Mouse (Mus musculus): ENCODE measurements around the gene Caskin1. TPM values are rescaled to one million over a fixed set of nuclear protein-coding genes. Genes with fewer than 3 reads are reported as not detected.

Caskin1 gene
- polyA plus RNA-seq, 1 experiment from 2014 or later: 45.7 TPM

DNA sequence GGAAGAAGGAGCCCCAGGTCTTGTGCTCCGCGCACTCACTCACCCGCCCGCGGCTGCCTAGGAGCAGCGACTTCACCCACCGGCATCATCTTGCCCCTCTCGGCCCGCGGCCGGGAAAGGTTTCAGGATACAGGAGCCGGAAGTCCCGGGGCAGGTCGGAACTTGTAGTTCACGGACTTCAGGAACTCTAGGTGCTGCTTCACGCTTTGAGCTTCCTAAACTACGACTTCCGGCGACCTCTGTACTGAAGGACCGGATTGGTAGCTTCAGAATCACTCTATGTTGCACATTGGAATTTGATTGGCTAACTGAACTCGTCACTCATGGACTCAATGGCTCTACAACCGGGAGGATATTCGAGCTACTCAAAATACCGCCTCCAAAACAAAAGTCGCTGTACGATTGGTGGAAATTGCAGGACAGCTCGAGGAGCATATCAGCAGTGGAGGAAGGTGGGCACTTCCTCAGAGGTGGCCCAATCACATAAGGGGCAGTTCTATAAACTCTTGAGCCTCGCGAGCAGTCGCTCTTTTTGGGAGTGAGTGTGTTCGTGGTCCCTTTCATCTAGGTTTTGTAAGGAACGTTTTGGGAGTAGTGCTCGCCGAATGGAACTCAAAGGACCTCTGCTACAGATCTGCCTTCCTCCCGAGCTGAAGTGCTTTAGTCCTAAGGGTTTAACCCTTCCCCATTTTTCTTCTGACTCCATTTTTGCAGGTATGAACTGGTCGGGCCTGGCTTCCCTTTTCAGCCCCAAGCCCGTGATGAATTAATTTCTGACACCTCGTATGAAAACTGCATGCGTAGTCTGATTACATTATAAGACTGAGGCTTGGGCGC lies 39.5 kb downstream of the Caskin1 start, which contains the start of gene Traf7:
Traf7 (minus strand) TSS at position 216 of the 837 bp plus-strand sequence.
- Histone ChIP-seq H3K36me3 (replicated peaks; ENCODE audit: control insufficient read depth, insufficient read depth) (peaks cover 27% of the 10 kb centered on the region), H3K27ac (peak within 1 kb of the TSS; percentile 84), H3K4me3 (replicated peaks; ENCODE audit: low read length) (peak within 1 kb of the TSS; percentile 85), H3K27me3 (ENCODE audit: control insufficient read depth, insufficient read depth, low read length) (no peaks in the 10 kb centered on the region), H3K9ac (peak within 1 kb of the TSS; percentile 94), H3K4me2 (replicated peaks) (peak within 1 kb of the TSS; percentile 85), H3K4me1 (replicated peaks; ENCODE audit: control insufficient read depth, insufficient read depth, low read length) (peaks cover 39% of the 10 kb centered on the region), H3K9me3 (ENCODE audit: control insufficient read depth, low read length) (no peaks in the 10 kb centered on the region)
- DNase-seq (ENCODE audit: low spot score) (peak; percentile 98), ATAC-seq (ENCODE audit: low FRiP score) (peak; percentile 99)
- WGBS: under 1% methylated on average over 40 of the region's 40 CpGs

DNA sequence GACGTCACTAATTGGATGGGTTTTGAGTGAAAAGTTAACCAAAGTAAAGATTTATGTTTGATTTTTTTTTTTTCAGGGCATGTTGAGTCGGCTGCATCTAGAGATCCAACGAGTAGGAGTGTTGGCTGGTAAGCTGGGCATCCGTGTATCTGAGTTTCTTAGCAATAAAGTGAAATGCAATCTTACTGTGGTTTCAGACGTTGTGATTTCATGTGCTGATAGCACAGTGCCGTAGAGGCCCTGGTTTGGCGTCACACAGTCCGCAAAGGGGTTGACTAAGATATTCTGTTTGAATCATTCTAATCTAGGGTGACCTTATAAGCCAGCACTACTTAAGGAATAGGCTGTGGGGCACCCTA lies 40.1 kb downstream of the Caskin1 start:
- Histone ChIP-seq H3K4me1 (replicated peaks; ENCODE audit: control insufficient read depth, insufficient read depth, low read length) (peaks cover 45% of the 10 kb centered on the region), H3K4me2 (replicated peaks) (peak overlapping the region; percentile 85)

DNA sequence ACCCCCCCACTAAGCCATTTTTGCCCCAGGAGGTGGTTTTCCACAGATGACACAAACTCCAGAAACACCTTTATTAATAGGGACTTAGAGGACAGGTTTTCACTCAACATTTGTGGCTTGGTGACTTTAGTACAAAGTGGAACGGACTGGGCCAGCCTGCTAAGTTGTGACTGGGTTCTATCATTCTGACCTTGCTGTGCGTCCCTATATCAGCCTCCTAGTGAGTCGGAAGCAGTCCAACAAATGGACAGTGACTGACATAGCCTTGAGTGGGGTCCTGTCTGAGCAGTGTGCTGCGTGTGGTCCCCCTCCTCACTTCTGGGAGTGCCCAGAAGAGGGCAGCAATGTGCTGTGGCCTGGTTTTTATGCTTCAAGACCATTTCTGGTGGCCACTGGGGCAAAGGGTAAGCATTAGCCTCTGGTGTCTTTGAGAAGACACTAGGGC lies 40.6 kb downstream of the Caskin1 start:
- ATAC-seq (ENCODE audit: low FRiP score) (no peak), DNase-seq (ENCODE audit: low spot score) (peak; percentile 73)
- peaks cover 22% of the 10 kb centered on the region for H3K36me3 ChIP-seq (replicated peaks; ENCODE audit: control insufficient read depth, insufficient read depth)
- H3K27ac ChIP-seq: peak overlapping the region; percentile 84
- H3K4me1 ChIP-seq (replicated peaks; ENCODE audit: control insufficient read depth, insufficient read depth, low read length): peaks cover 46% of the 10 kb centered on the region
- WGBS: 0% methylated on average over 4 of the region's 4 CpGs
- no peaks in the 10 kb centered on the region for H3K9me3 ChIP-seq (ENCODE audit: control insufficient read depth, low read length)
- peak overlapping the region; percentile 71 for H3K9ac ChIP-seq
- peak overlapping the region; percentile 48 for H3K4me3 ChIP-seq (replicated peaks; ENCODE audit: low read length)
- H3K4me2 ChIP-seq (replicated peaks): peak overlapping the region; percentile 85
- H3K27me3 ChIP-seq (ENCODE audit: control insufficient read depth, insufficient read depth, low read length): no peaks in the 10 kb centered on the region

More for the DNA sequence above, 40.1 kb downstream of the Caskin1 start:
- Histone ChIP-seq H3K9ac (peak overlapping the region; percentile 71), H3K27ac (peak overlapping the region; percentile 84), H3K4me3 (replicated peaks; ENCODE audit: low read length) (peak overlapping the region; percentile 48), H3K27me3 (ENCODE audit: control insufficient read depth, insufficient read depth, low read length) (no peaks in the 10 kb centered on the region), H3K9me3 (ENCODE audit: control insufficient read depth, low read length) (no peaks in the 10 kb centered on the region), H3K36me3 (replicated peaks; ENCODE audit: control insufficient read depth, insufficient read depth) (peaks cover 22% of the 10 kb centered on the region)
- ATAC-seq (ENCODE audit: low FRiP score) (no peak), DNase-seq (ENCODE audit: low spot score) (no peak)
- WGBS: under 1% methylated on average over 8 of the region's 8 CpGs

DNA sequence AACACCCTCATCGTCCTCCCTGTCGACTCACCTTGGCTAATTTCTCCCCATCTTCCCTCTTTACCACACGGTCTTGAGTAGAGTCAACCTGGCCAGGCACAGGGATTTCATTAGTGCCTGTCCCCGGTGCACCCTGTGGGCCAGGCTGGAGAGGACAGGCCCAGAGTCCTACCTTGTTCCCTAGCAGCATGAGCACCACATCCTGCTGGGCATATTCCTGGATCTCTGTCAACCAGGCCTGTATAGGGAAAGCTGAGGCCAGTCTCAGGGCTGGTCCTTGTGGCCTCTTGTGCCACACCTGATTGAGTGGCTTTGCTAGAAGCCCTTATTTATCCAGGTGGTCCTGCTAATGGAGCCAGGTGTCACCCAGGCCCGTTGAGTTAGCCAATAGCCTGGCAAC lies 41.5 kb downstream of the Caskin1 start:
- Histone ChIP-seq H3K4me3 (replicated peaks; ENCODE audit: low read length) (peak overlapping the region; percentile 48; the same call in 1 of the 2 replicates), H3K4me2 (replicated peaks) (peak overlapping the region; percentile 85), H3K36me3 (replicated peaks; ENCODE audit: control insufficient read depth, insufficient read depth) (peaks cover 22% of the 10 kb centered on the region), H3K9me3 (ENCODE audit: control insufficient read depth, low read length) (no peaks in the 10 kb centered on the region), H3K9ac (peak overlapping the region; percentile 71), H3K27ac (no peak overlapping the region), H3K4me1 (replicated peaks; ENCODE audit: control insufficient read depth, insufficient read depth, low read length) (peaks cover 46% of the 10 kb centered on the region), H3K27me3 (ENCODE audit: control insufficient read depth, insufficient read depth, low read length) (no peaks in the 10 kb centered on the region)
- 27% methylated on average over 5 of the region's 5 CpGs for WGBS
- ATAC-seq (ENCODE audit: low FRiP score) (no peak), DNase-seq (ENCODE audit: low spot score) (no peak)

DNA sequence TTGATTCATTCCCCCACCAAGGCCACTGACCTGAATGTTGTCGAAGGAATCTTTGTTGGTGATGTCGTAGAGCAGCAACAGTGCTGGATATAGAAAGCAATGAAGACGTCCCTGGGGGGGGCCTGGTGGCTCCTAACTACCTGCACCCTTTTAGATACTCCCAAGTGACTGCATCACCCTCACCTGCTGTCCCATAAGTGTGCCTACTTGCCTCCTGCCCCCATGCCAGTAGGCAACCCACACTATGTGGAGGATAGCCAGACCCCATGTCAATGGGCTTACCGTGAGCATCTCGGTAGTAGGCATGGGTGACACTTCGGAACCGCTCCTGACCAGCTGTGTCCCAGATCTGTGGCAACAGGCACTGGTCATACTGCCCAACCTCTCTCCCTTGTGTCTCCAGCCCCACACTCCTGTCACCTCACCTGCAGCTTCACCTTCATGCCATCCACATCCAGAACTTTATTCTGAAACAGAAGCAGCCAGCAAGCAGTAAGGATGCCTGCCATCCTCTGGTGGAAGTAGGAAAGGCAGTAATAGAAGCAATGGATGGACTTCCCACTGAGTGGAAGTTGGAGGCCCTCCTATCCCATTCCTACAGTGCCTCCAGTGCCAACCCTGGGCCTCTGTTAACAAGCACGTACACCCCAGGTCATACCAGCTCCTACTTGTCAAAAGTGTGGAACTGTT lies 42.1 kb downstream of the Caskin1 start:
- Histone ChIP-seq H3K27me3 (ENCODE audit: control insufficient read depth, insufficient read depth, low read length) (no peaks in the 10 kb centered on the region), H3K4me3 (replicated peaks; ENCODE audit: low read length) (no peak overlapping the region)

DNA sequence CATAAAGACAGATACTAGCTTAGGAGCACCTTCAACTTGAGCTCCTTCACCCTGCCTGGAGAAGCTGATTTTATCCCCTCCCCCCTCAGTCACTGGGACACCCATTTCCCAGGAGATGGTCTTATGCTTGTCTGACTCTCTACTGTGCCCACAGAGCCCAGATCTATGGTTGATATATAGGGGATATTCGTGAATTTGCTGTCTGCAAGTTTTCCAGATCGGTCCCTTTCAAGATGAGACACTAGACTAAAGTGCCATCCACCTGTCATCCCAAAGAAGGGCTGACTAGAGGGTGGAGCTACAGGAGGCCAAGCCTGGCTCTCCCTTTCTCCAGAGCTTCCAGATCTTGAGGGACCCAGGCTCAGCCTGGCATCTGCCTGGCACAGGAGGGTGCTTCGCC lies 42.7 kb downstream of the Caskin1 start:
- no peak for ATAC-seq (ENCODE audit: low FRiP score)
- peaks cover 46% of the 10 kb centered on the region for H3K4me1 ChIP-seq (replicated peaks; ENCODE audit: control insufficient read depth, insufficient read depth, low read length)
- 70% methylated on average over 3 of the region's 3 CpGs for WGBS

More for the DNA sequence above, 42.1 kb downstream of the Caskin1 start:
- Histone ChIP-seq H3K4me2 (replicated peaks) (peak overlapping the region; percentile 85), H3K4me1 (replicated peaks; ENCODE audit: control insufficient read depth, insufficient read depth, low read length) (peaks cover 46% of the 10 kb centered on the region), H3K27ac (no peak overlapping the region), H3K36me3 (replicated peaks; ENCODE audit: control insufficient read depth, insufficient read depth) (peaks cover 17% of the 10 kb centered on the region), H3K9ac (peak overlapping the region; percentile 71), H3K9me3 (ENCODE audit: control insufficient read depth, low read length) (no peaks in the 10 kb centered on the region)
- 26% methylated on average over 8 of the region's 8 CpGs for WGBS
- DNase-seq (ENCODE audit: low spot score) (no peak), ATAC-seq (ENCODE audit: low FRiP score) (no peak)

DNA sequence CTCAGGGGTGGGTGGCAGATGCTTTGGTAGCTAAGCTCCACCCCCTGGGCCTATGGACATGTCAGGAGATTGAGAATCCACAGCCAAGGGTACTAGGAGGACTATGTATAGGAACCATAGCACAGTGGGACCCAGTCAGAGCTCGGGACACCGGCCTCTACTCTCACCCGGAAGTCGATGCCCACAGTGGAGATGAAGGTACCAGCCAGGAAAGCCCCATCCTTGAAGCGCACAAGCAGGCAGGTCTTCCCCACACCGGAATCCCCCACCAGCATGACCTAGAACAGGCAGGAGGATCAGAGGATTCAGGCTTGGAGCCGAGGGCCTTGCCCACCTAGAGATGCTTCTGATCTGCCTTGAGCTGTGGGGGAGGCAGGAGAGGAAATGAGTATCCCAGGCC lies 43.6 kb downstream of the Caskin1 start:
- no peak overlapping the region for H3K9ac ChIP-seq
- no peaks in the 10 kb centered on the region for H3K9me3 ChIP-seq (ENCODE audit: control insufficient read depth, low read length)
- H3K4me1 ChIP-seq (replicated peaks; ENCODE audit: control insufficient read depth, insufficient read depth, low read length): peaks cover 39% of the 10 kb centered on the region
- no peak overlapping the region for H3K4me3 ChIP-seq (replicated peaks; ENCODE audit: low read length)
- H3K4me2 ChIP-seq (replicated peaks): no peak overlapping the region
- ATAC-seq (ENCODE audit: low FRiP score) (no peak), DNase-seq (ENCODE audit: low spot score) (no peak)
- WGBS: 81% methylated on average over 7 of the region's 7 CpGs
- peaks cover 17% of the 10 kb centered on the region for H3K36me3 ChIP-seq (replicated peaks; ENCODE audit: control insufficient read depth, insufficient read depth)
- no peaks in the 10 kb centered on the region for H3K27me3 ChIP-seq (ENCODE audit: control insufficient read depth, insufficient read depth, low read length)
- H3K27ac ChIP-seq: no peak overlapping the region

More for the DNA sequence above, 42.7 kb downstream of the Caskin1 start:
- H3K9me3 ChIP-seq (ENCODE audit: control insufficient read depth, low read length): no peaks in the 10 kb centered on the region
- H3K9ac ChIP-seq: no peak overlapping the region
- no peak for DNase-seq (ENCODE audit: low spot score)
- 0 out of 2 replicates have a peak overlapping the region, but pooled peaks have one; percentile 85 for H3K4me2 ChIP-seq (replicated peaks)
- no peaks in the 10 kb centered on the region for H3K27me3 ChIP-seq (ENCODE audit: control insufficient read depth, insufficient read depth, low read length)
- peaks cover 17% of the 10 kb centered on the region for H3K36me3 ChIP-seq (replicated peaks; ENCODE audit: control insufficient read depth, insufficient read depth)
- H3K4me3 ChIP-seq (replicated peaks; ENCODE audit: low read length): no peak overlapping the region
- no peak overlapping the region for H3K27ac ChIP-seq

DNA sequence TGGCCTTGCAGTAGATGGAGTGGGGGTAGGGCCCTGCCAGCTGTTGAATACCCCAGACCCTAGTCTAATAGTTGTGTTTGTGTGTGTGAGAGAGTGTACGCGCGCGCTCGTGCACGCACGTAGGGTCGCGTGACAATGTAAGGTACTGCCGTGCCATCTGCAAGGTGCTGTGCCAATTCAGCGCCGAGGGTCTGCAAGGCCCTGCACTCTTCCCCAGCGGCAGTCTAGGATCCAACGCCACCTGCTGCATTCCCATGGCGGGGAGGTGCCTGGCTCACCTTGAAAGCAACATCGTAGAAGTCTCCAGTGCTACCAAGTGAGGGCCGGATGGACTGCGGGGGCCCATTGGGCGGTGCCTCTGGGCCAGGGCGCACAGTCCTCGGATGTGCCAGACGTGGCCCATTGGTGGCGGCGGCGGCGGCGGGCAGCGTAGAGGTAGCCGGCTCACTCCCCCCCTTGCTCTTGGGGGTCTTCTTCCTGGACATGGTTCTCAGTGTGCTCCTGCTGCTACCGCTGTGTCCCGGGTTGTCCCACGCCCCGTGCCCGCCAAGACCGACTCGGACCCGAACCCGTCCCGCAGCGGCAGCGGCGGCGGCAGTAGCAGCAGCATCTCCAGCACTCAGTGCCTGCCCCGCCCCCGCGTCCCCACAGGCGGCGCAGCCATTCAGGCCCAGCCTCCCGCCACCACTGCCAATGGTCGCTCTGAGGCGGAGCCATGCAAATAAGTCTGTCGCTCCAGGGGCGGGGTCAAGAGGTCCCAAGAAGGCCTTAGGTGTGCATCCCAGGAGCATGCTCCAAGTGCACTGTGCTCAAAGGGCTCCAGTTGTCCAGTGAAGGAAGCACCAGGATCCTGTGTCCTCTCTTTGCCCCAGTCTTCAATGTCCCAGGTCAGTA lies 44.9 kb downstream of the Caskin1 start:
- peak; percentile 60 for DNase-seq (ENCODE audit: low spot score)
- H3K9ac ChIP-seq: peak overlapping the region; percentile 54
- peaks cover 17% of the 10 kb centered on the region for H3K36me3 ChIP-seq (replicated peaks; ENCODE audit: control insufficient read depth, insufficient read depth)
- H3K4me2 ChIP-seq (replicated peaks): peak overlapping the region; percentile 61
- WGBS: 8% methylated on average over 52 of the region's 53 CpGs
- ATAC-seq (ENCODE audit: low FRiP score): peak; percentile 16; the same call in 1 of the 2 replicates
- no peaks in the 10 kb centered on the region for H3K27me3 ChIP-seq (ENCODE audit: control insufficient read depth, insufficient read depth, low read length)
- H3K9me3 ChIP-seq (ENCODE audit: control insufficient read depth, low read length): no peaks in the 10 kb centered on the region
- peaks cover 38% of the 10 kb centered on the region for H3K4me1 ChIP-seq (replicated peaks; ENCODE audit: control insufficient read depth, insufficient read depth, low read length)
- peak overlapping the region; percentile 25 for H3K4me3 ChIP-seq (replicated peaks; ENCODE audit: low read length)
- H3K27ac ChIP-seq: no peak overlapping the region
